Mouse (Mus musculus) lung, postnatal 14 days (tissue): ENCODE measurements around the gene Polk.

Experiments
- DNase-seq: peaks from one replicate; pipeline ENCODE4 v3.0.0; 2021

The Polk gene

GRCm38 (mm10) chr13:96542081-96542889 lies at the start of gene Polk, which contains the start of gene Col4a3bp:
Gene Polk, minus strand, starts transcription at chr13:96542579.
Gene Col4a3bp, plus strand, starts transcription at chr13:96542618.
- DNase-seq = peak; percentile 95

GRCm38 (mm10) chr13:96588642-96589041 lies 46.3 kb upstream of the Polk start:
- DNase-seq = no peak

- DNase-seq = no peak
These were observed 44.2 kb upstream of the Polk start for GRCm38 (mm10) chr13:96586540-96586939.

GRCm38 (mm10) chr13:96584201-96584600 lies 41.8 kb upstream of the Polk start:
- no peak for DNase-seq

- no peak for DNase-seq
These were observed 37.6 kb upstream of the Polk start for GRCm38 (mm10) chr13:96579979-96580378.

GRCm38 (mm10) chr13:96579104-96579503 lies 36.7 kb upstream of the Polk start:
- DNase-seq = no peak

GRCm38 (mm10) chr13:96574170-96574569 lies 31.8 kb upstream of the Polk start:
- DNase-seq = no peak

GRCm38 (mm10) chr13:96571016-96571361 lies 28.6 kb upstream of the Polk start:
- no peak for DNase-seq

GRCm38 (mm10) chr13:96570313-96571015 lies 28.1 kb upstream of the Polk start:
- no peak for DNase-seq

GRCm38 (mm10) chr13:96567977-96568376 lies 25.6 kb upstream of the Polk start:
- DNase-seq = no peak

- DNase-seq = no peak
These were observed 12.7 kb upstream of the Polk start for GRCm38 (mm10) chr13:96555099-96555498.

GRCm38 (mm10) chr13:96547941-96548340 lies 5.6 kb upstream of the Polk start:
- no peak for DNase-seq

GRCm38 (mm10) chr13:96547250-96547649 lies 4.9 kb upstream of the Polk start:
- no peak for DNase-seq

- no peak for DNase-seq
These were observed 2.1 kb upstream of the Polk start for GRCm38 (mm10) chr13:96544506-96544905.

- DNase-seq = peak; percentile 54
These were observed 817 bp upstream of the Polk start for GRCm38 (mm10) chr13:96542901-96543891.

GRCm38 (mm10) chr13:96541381-96541780 lies 998 bp downstream of the Polk start:
- no peak for DNase-seq

GRCm38 (mm10) chr13:96538103-96538502 lies 4.3 kb downstream of the Polk start:
- DNase-seq = no peak

GRCm38 (mm10) chr13:96536821-96537572 lies 5.4 kb downstream of the Polk start:
- no peak for DNase-seq

- no peak for DNase-seq
These were observed 8.6 kb downstream of the Polk start for GRCm38 (mm10) chr13:96533742-96534141.

- DNase-seq = no peak
These were observed 10.2 kb downstream of the Polk start for GRCm38 (mm10) chr13:96532176-96532575.

GRCm38 (mm10) chr13:96530064-96530463 lies 12.3 kb downstream of the Polk start:
- DNase-seq = no peak

- DNase-seq = no peak
These were observed 12.8 kb downstream of the Polk start for GRCm38 (mm10) chr13:96529542-96529941.
